Mouse (Mus musculus) heart, embryonic 16.5 days (tissue): ENCODE measurements around the gene Elmsan1. TPM values are rescaled to one million over a fixed set of nuclear protein-coding genes. Genes with fewer than 3 reads are reported as not detected.

Source experiments
- ATAC-seq: fragments of 200-750 bp; cut with Nextera tagmentation; replicated peaks from 2 replicates; pipeline ENCODE4 v1.8.0; 2017; ENCODE audit warnings: moderate number of reproducible peaks; ENCODE audit not compliant: insufficient read depth, low FRiP score; ENCODE audit errors: extremely low read depth
- H3K27ac ChIP-seq: fragments of 300-500 bp; sonication (generic); 2 replicates; pipeline ENCODE4 v1.5.1; 2014; ENCODE audit warnings: mild to moderate bottlenecking, low read length, control low read depth, moderate library complexity
- H3K27me3 ChIP-seq: fragments of 300-500 bp; sonication (generic); 2 replicates; pipeline ENCODE4 v1.6.1; 2014; ENCODE audit warnings: low read length, mixed read lengths; ENCODE audit not compliant: control insufficient read depth, insufficient read depth
- H3K36me3 ChIP-seq: fragments of 300-500 bp; sonication (generic); 2 replicates; pipeline ENCODE4 v1.6.1; 2014; ENCODE audit not compliant: control insufficient read depth, insufficient read depth
- H3K4me1 ChIP-seq: fragments of 300-500 bp; sonication (generic); 2 replicates; pipeline ENCODE4 v1.6.1; 2014; ENCODE audit warnings: low read length, mixed read lengths; ENCODE audit not compliant: control insufficient read depth, insufficient read depth
- H3K4me2 ChIP-seq: fragments of 300-500 bp; sonication (generic); 2 replicates; pipeline ENCODE4 v1.6.1; 2014; ENCODE audit warnings: low read depth, mild to moderate bottlenecking, control low read depth, low read length
- H3K4me3 ChIP-seq: fragments of 300-500 bp; sonication (generic); 2 replicates; pipeline ENCODE4 v1.5.1; 2014; ENCODE audit warnings: mild to moderate bottlenecking, control low read depth, low read length
- H3K9ac ChIP-seq: fragments of 300-500 bp; sonication (generic); 2 replicates; pipeline ENCODE4 v1.6.1; 2014; ENCODE audit warnings: low read length, control low read depth
- H3K9me3 ChIP-seq: fragments of 300-500 bp; sonication (generic); replicated peaks from 2 replicates; pipeline ENCODE4 v1.6.1; 2016; ENCODE audit warnings: low read length; ENCODE audit not compliant: control insufficient read depth
- WGBS: fragments of 180-500 bp; shearing (Covaris S2); extraction: QIAGEN DNeasy Blood & Tissue Kit; methylation state at CpG from one replicate; pipeline ENCODE4 v1.1.7; 2014; 5-methylcytosine and 5-hydroxymethylcytosine counted together
- polyA plus RNA-seq: library from polyadenylated mRNA; unstranded; fragments of >200 nt; fragmentation: Nextera tagmentation; extraction: Ambion mirVana; gene quantifications from 2 replicates; pipeline ENCODE4 v1.2.1, GENCODE M21; 2015

The Elmsan1 gene
- polyA plus RNA-seq, 1 experiment from 2014 or later = 7.1 TPM

- Histone ChIP-seq H3K4me3 (peak overlapping the region; percentile 53), H3K27me3 (no peaks in the 10 kb centered on the region), H3K4me1 (peaks cover 68% of the 10 kb centered on the region), H3K9ac (peak overlapping the region; percentile 80), H3K27ac (peak overlapping the region; percentile 94), H3K9me3 (no peaks in the 10 kb centered on the region), H3K36me3 (peaks cover 20% of the 10 kb centered on the region), H3K4me2 (peak overlapping the region; percentile 77)
- ATAC-seq = peak; percentile 82
- under 1% methylated on average over 20 of the region's 20 CpGs for WGBS
These were observed 43.0 kb downstream of the Elmsan1 start for GRCm38 (mm10) chr12:84175659-84176061.

DNA sequence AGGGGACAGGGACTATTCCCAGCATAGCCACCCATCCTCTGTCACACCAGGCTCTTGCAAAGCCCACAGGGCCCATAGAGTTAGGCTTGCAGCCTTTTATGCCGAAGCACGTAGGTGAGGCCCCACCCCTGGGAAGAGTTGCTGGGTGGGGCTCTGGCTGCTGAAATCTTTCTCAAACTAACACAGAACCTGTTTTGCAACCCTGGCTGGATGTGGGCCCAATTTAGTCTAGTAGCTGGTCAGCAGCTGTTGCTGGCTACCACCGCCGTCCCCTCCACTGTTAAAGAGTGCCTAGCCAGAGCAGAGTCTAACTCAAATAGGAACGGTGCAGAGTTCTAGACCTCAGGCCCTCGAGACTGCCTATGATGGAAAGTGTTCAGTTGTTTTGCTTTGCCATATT is 43.8 kb downstream of the Elmsan1 start:
- H3K4me1 ChIP-seq = peaks cover 60% of the 10 kb centered on the region
- no peak for ATAC-seq
- H3K9ac ChIP-seq = peak overlapping the region; percentile 80; the same call in 1 of the 2 replicates

DNA sequence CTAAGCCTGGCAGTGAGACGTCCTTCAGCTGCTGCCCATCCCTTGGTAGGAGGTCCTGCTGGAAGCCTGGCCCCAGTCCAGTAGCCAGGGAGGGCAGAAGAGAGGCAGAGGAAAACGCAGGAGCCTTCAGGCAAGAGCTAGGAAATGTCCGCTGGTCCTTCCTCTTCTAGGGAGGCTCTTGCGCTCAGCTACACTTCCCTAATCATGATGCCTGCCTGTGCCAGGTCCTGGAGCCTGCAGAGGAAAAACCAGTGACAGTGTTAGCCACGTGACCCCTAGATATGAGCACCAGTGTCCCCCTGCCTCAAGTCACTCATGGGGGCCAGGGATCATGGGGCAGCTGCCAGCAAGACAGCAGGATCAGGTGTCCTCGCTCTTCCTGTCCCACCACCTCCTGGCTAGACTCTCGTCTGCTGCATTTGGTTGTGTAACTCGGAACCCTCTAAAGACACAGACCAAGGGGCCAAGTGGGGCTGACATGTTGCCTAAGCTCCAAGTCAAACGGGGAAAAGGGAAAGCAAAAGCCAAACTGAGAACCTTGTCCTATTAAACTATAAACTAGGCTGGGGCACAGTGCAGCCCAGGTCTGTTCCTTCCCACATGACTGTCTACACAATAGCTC is 44.4 kb downstream of the Elmsan1 start:
- ATAC-seq = no peak
- WGBS = 54% methylated on average over 9 of the region's 9 CpGs
- H3K9ac ChIP-seq = 0 out of 2 replicates have a peak overlapping the region, but pooled peaks have one; percentile 4
- H3K36me3 ChIP-seq = peaks cover 20% of the 10 kb centered on the region
- no peaks in the 10 kb centered on the region for H3K9me3 ChIP-seq
- H3K4me2 ChIP-seq = no peak overlapping the region; the same call in 1 of the 2 replicates
- peak overlapping the region; percentile 94 for H3K27ac ChIP-seq
- no peak overlapping the region for H3K4me3 ChIP-seq
- H3K4me1 ChIP-seq = peaks cover 56% of the 10 kb centered on the region
- no peaks in the 10 kb centered on the region for H3K27me3 ChIP-seq

More for the DNA sequence above, 43.8 kb downstream of the Elmsan1 start:
- no peaks in the 10 kb centered on the region for H3K27me3 ChIP-seq
- peak overlapping the region; percentile 94 for H3K27ac ChIP-seq
- H3K4me3 ChIP-seq = no peak overlapping the region
- H3K4me2 ChIP-seq = peak overlapping the region; percentile 77
- peaks cover 20% of the 10 kb centered on the region for H3K36me3 ChIP-seq
- no peaks in the 10 kb centered on the region for H3K9me3 ChIP-seq
- 73% methylated on average over 6 of the region's 6 CpGs for WGBS

- Histone ChIP-seq H3K4me1 (peaks cover 47% of the 10 kb centered on the region), H3K27ac (no peak overlapping the region), H3K4me3 (no peak overlapping the region), H3K27me3 (no peaks in the 10 kb centered on the region), H3K4me2 (no peak overlapping the region), H3K36me3 (peaks cover 20% of the 10 kb centered on the region), H3K9me3 (no peaks in the 10 kb centered on the region), H3K9ac (no peak overlapping the region)
- WGBS = 90% methylated on average over 13 of the region's 13 CpGs
- ATAC-seq = no peak
These were observed 45.3 kb downstream of the Elmsan1 start for GRCm38 (mm10) chr12:84173309-84173915.

- H3K27me3 ChIP-seq = no peaks in the 10 kb centered on the region
- no peak for ATAC-seq
- no peak overlapping the region for H3K4me3 ChIP-seq
- no peak overlapping the region for H3K4me2 ChIP-seq
- peaks cover 20% of the 10 kb centered on the region for H3K36me3 ChIP-seq
- H3K9ac ChIP-seq = no peak overlapping the region
- 93% methylated on average over 17 of the region's 17 CpGs for WGBS
- H3K27ac ChIP-seq = no peak overlapping the region
- peaks cover 41% of the 10 kb centered on the region for H3K4me1 ChIP-seq
- no peaks in the 10 kb centered on the region for H3K9me3 ChIP-seq
These were observed 45.8 kb downstream of the Elmsan1 start for GRCm38 (mm10) chr12:84172862-84173261.

DNA sequence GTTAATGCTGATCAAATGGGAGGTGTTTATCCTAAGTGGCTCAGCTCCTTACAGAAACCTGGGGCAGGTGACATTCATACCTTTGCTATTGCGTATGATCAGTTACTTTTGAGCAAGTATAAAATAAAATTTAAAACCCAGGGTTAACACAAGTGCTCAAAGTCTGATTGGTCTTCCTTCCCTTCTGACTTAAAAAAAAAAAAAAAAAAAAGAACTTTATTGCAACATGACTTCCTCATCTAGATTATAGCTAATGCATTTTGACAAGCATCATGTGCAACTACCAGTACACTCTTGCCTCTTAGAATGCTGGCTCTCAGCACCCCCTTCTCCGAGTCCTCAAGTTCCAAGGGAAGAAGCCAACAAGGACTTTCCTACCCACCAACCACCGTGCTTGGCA is 46.5 kb downstream of the Elmsan1 start:
- Histone ChIP-seq H3K4me2 (no peak overlapping the region), H3K36me3 (peaks cover 20% of the 10 kb centered on the region), H3K9me3 (no peaks in the 10 kb centered on the region), H3K4me1 (peaks cover 35% of the 10 kb centered on the region), H3K27ac (no peak overlapping the region), H3K27me3 (no peaks in the 10 kb centered on the region), H3K9ac (no peak overlapping the region), H3K4me3 (no peak overlapping the region)
- WGBS = 94% methylated on average over 3 of the region's 3 CpGs
- ATAC-seq = no peak

GRCm38 (mm10) chr12:84170610-84171009 is 48.1 kb downstream of the Elmsan1 start:
- ATAC-seq = no peak
- Histone ChIP-seq H3K27ac (no peak overlapping the region), H3K27me3 (no peaks in the 10 kb centered on the region), H3K9me3 (no peaks in the 10 kb centered on the region), H3K4me3 (no peak overlapping the region), H3K4me1 (peaks cover 20% of the 10 kb centered on the region), H3K9ac (no peak overlapping the region), H3K36me3 (peaks cover 20% of the 10 kb centered on the region), H3K4me2 (no peak overlapping the region)
- WGBS = 78% methylated on average over 10 of the region's 10 CpGs

DNA sequence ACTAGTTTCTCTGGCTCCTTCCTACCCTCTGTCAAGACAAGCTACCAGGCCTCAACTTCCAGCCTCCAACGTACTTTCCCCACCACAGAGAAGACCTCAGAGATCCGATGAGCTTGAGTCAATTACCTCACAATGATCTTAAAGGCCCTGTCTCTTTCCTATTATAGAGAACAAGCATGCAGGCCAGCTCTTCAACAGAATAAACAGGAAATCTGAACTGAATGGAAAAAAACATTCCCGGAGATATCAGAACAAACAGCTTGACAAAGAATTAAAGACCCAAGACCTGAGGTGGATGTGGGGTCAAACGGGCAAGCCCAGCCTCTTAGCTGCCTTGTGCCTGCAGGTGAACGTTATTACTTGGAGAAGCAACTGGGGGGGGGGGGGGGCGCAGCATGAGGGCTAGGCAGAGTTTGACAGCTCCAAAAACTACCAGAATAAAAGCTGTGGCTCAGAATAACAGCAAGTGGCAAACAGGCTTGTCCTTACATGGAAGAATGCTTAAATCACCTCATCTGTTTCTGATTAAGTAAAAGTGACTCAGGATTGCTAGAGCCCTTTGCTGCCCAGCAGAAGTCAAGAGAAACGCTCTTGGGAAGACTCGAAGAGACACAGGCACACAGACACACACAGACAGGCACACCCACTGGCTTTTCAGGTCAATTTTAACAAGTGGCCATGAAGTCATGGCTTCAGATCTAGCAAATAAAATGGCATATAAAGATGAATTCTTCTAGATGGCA is 52.9 kb downstream of the Elmsan1 start:
- no peak overlapping the region for H3K4me3 ChIP-seq
- H3K27ac ChIP-seq = no peak overlapping the region; the same call in 1 of the 2 replicates
- H3K27me3 ChIP-seq = no peaks in the 10 kb centered on the region
- 0 out of 2 replicates have a peak, but pooled peaks cover under 1% of the 10 kb centered on the region for H3K36me3 ChIP-seq
- no peaks in the 10 kb centered on the region for H3K9me3 ChIP-seq
- ATAC-seq = no peak
- no peak overlapping the region for H3K9ac ChIP-seq
- H3K4me1 ChIP-seq = peaks cover 10% of the 10 kb centered on the region
- WGBS = 42% methylated on average over 8 of the region's 8 CpGs
- H3K4me2 ChIP-seq = no peak overlapping the region
